Mouse (Mus musculus): Measurements from ENCODE around the gene Sec16b.

The Sec16b gene

DNA sequence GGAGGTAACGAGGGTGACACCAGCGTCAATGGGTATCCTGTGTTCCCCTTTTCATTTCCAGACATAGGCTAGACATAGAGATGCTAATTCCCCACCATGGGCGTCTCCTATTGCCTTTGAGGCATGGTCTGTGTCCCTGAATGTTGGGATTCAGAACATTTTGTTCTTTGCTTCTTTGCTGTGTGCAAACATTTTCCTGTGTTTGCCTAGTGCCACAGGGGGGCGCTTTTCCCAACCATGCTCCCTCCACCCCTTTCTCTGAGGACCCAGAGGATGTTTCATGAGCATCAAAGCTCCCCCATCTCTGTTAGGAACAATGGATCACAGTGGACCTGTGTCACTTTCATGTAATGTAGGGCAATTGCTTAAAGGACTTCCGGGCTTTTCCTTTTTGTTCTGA, 51.6 kb downstream of the Sec16b start:
- DNase-seq (ENCODE audit: low spot score), result no peak

DNA sequence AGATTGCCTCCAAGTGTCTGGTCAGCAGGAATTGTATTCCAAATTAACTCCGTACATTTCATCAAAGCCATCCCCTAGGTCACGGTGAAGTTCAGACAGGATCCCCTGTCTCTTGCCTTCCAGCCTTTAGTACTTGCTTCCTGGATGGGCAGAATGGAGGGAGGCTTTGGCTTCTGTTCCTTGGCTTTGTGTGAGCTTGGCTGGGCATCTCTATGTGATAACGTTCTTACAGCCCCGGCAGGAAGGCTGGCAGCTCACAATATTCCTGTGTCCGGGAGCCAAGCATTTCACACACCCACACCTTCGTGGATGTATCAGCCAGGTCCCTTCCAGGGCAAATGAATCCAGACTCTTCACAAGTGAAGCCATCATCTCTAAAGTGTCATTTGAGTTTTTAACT, 53.5 kb downstream of the Sec16b start:
- DNase-seq (ENCODE audit: low spot score), result no peak

- DNase-seq (ENCODE audit: low spot score), result no peak
These were observed 54.3 kb downstream of the Sec16b start for GRCm38 (mm10) chr1:157560654-157561386.

GRCm38 (mm10) chr1:157567819-157568218, 61.3 kb downstream of the Sec16b start:
- DNase-seq (ENCODE audit: low spot score), result no peak

DNA sequence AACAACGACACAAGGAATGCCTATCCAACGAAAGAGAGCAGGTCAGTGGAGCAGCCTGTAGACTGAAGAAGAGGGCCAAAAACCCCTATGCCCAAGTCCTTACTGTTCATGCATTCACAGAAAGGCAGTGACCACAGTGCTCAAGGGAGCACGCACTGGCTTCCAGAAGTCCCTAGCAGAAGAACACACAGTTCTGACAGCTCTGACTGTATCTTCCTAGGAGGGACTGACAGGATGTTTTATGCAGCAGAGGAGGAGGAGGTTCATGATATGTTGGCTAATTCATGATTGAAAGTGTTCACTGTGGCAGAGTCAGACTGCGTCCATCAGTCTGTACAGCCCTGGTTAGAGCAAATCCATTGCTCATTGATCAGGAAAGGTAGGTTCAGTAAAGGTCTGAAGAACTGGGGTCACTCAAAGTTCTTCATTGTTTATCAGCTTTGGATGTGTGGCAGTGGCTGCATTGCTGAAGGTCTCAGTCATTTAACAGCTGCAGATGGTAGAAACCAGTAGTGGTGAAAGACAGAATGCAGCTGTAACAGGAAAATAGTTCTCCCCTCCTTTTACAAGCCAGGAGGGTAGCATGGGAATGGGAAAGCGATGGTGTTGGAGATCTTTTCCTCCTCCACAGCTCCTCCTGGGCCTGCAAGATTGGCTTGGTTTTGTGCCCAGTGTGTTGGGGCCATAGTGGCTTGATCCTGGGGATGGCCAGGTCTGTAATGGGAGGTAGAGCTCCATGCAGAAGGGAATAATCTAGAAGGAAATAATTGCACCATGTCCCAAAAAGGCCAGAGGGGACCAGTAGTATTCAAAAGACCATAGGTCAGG, 62.9 kb downstream of the Sec16b start:
- DNase-seq (ENCODE audit: low spot score), result no peak

DNA sequence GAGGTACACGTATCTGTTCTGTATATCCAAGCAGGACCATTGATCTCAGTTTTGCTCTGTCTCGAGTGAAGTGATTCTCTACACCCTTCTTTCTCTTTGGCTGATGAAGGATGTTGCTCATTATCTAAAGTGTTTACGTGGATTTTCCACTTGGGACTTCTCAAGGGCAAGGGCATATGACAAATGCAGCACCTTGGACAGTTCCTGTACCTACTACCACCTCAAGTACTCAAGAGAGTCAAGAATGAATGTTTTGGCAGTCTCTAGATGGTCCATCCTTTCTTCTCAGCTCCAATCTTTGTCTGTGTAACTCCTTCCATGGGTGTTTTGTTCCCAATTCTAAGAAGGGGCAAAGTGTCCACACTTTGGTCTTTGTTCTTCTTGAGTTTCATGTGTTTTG, 68.8 kb downstream of the Sec16b start:
- DNase-seq (ENCODE audit: low spot score), result no peak

GRCm38 (mm10) chr1:157578336-157578735, 71.8 kb downstream of the Sec16b start:
- DNase-seq (ENCODE audit: low spot score), result no peak

- DNase-seq (ENCODE audit: low spot score), result no peak
These were observed 80.0 kb downstream of the Sec16b start for GRCm38 (mm10) chr1:157586556-157586955.

GRCm38 (mm10) chr1:157592039-157592438, 85.5 kb downstream of the Sec16b start:
- no peak for DNase-seq (ENCODE audit: low spot score)

DNA sequence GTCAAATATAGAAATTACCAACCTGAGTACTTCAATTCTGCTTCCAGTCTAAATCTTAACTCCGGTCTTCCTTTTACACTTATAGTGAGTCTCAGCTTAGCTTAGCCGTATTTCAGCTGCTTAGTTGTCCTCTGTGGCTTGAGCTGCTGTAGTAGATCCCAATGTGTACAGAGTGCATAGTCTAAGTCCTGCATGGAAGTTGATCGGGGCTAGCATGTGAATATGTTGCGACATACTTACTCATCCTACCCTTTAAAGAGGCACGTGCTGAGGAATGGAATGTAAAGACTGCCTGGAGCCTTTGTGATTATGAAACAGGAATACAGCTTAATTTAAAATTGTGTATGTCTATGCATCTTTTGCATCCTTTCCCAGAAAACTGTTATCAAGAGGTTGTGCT, 88.0 kb downstream of the Sec16b start:
- DNase-seq (ENCODE audit: low spot score), result no peak

DNA sequence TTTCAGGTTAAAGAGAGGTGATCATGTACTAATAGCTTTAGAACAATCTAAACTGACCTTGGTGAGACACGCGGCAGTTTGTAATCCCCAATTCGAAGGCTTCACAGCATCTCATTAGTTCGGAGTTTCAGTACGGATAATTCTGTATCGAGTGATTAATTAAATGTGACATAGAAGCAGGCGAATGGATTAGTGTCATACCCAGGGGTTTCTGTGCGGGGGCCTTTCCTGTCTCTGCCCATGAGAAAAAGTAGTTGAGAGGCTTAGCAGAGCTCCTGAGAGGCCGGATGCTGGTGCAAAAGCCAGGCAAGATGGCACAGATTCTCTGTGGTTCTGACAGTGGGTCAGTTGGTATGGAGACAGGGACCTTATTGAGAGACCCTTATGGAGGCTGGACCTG, 88.6 kb downstream of the Sec16b start:
- no peak for DNase-seq (ENCODE audit: low spot score)

DNA sequence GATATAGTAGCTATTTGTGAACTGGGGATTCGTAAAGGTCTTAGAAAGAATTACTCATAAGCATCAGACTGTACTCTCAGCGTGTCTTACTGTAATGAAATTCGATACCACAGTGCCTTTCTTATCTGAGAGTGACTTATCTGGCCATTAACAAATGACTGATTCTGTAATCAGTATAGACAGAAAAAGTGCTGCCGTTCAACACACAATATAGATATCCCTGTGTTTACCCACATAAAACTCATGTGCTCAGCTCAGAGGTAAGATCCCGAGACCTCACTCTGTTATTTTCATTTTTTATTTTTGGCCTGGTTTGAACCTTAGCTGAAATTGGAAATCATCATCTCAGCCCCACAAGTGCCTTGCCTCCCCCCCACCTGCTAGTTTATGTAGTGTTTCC, 98.0 kb downstream of the Sec16b start:
- no peak for DNase-seq (ENCODE audit: low spot score)
